Mouse (Mus musculus) layer of hippocampus, adult 18-20 months (tissue): ENCODE measurements at regions not wholly inside any gene's neighbourhood (a gene's known extent, or its start where the extent isn't known, plus 50 kb on each side); places are given as distances from the start of the nearest gene placed in this dataset.

Source experiments
- DNase-seq, 2 experiments: peaks; one replicate each; pipeline ENCODE4 v3.0.0; 2022; ENCODE audit warnings: low spot score in 2 of 2

DNA sequence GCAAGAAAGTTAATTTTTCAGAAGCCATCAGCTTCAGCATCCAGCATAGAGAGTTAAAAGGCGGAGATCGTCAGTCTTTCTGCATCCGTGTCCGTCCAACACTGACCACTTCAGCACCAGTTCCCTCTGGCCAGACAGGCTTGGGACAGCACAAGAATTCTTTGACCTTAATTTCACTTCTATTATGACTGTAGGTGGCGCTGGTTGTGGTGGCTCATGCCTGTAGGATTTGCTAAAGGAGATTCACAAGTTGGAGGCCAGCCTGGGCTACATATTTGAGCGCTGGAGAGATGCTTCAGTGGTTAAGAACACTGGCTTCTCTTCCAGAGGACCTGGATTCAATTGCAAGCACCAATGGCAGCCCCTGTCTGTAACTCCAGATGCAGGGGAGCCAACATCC, 66.0 kb downstream of the Amer2 start:
- DNase-seq, result no peak

DNA sequence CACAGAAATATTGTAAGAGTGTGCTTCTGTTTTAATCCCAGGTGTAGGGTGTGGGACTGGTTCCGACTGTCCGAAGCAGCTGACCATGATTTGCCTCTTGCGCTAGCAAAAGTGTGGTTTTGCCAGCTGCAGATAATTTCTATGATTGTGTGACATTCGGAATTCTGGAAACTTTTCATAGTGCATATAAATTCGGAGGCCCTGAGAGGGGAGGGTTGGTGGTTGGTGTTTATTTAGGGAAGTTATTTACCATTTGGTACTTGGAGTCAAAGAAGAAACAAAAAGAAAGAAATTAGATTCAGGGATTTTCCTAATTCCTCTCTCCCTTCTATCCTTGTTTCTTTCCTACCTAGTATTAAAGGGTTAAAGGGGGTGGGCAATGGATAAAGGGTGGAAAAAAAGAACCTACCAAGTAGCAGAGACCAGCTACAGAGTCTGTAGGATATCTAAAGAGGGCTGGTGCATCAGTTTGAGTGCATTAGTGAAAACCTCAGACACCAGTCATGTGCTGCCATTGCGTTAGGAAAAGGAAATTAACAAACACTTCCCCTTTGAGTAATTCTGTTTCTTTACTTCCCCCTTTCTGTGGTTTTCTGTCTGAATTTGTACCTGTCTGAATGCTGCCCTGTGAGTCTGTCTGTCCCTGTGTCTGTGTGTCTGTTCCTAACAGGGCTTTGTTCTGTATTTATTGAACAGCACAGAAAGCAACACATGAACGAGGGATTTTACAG, 70.9 kb downstream of the Amer2 start:
- no peak for DNase-seq

DNA sequence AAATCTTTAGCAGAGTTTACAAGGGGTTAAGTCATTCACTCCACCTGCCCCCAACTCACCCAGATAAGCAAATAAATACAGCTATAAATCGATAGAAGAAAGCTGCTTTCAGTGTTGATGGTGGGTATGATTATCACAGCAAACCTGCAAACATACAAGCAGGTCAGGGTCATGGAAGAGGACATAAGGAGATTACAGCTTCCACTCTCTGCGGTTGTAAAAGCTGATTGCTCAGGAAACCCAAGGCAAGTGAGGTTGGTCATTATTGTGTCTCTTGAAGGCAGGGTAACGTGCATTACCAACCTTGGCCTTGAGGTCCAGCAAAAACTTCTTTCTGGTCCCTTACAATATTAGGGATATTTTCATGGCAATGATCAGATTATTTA, 71.5 kb downstream of the Amer2 start:
- no peak for DNase-seq

DNA sequence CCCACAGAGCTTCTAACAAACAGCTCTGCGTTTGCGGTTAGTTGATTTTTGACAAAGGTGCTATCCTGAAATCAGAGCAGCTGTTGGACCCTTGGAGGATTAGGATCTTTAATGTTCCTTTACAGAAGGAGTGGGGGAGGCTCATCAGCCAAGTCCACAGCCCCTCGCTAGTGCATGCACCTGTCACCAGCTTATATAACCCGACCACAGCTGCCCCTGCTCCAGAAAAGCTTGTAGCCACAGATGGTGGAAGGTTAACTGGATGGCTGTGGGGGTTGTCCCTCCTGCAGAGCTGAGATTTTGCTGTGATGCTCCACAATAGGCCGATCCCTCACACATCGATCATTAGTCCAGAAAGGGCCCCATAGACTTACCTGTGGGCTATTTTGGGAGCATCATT, 73.0 kb downstream of the Amer2 start:
- DNase-seq, result peak in 1 of 2 experiments; percentile 7

DNA sequence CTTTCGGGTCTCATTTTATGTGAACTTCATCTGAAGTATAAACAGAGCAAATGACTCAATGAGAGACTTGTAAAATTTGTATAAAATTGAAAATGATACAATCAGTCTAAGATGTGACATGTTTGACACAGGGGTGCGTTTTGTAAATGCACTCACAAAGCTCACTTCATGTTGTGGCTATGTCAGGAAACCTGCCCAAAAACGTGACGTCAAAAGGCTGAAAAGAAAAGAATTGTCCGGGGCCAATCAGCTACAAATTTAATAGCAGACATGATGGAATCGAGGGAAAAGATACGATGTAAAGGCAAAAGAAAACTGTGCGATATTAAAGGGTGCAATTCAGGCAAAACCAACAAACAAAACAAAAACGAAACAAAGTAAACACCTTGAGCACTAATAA, 78.2 kb downstream of the Amer2 start:
- no peak for DNase-seq

DNA sequence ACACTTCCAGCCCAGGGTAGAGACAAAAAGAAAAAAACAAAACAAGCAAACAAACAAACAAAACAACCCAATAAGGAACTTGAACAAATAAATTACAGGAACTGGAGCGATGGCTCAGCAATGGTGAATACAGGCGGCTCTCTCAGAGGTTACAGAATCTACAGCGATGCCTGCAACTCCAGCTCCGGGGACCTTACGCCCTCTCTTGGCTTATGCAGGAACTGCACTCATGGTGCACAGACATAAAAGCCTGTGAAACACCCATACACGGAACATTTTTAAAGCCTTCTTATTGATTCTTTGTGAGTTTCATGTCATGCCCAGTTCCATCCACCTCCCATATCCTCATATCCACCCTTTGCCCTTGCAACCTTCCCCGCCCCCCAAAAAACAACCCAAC, 78.6 kb downstream of the Amer2 start:
- DNase-seq, result no peak

DNA sequence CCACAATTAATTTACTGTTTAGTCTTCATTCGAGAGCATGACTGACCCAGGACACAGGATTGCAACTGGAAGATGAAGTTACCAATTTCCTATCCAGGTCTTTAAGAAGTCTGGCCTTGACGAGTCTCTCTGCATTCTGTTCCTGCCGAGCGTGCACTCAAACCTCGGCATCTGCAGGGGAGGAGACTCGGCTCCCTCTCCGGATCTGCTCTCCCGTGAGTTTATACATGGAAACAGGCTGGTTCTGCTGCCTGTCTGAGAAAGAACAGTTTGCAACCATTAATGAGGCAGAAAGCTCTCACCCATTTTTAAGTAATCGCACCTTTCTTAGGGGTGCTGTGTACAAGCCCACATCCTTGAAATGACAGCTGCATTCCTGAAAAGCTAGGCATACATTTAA, 83.7 kb downstream of the Amer2 start:
- DNase-seq, result peak in 1 of 2 experiments; percentile 29

DNA sequence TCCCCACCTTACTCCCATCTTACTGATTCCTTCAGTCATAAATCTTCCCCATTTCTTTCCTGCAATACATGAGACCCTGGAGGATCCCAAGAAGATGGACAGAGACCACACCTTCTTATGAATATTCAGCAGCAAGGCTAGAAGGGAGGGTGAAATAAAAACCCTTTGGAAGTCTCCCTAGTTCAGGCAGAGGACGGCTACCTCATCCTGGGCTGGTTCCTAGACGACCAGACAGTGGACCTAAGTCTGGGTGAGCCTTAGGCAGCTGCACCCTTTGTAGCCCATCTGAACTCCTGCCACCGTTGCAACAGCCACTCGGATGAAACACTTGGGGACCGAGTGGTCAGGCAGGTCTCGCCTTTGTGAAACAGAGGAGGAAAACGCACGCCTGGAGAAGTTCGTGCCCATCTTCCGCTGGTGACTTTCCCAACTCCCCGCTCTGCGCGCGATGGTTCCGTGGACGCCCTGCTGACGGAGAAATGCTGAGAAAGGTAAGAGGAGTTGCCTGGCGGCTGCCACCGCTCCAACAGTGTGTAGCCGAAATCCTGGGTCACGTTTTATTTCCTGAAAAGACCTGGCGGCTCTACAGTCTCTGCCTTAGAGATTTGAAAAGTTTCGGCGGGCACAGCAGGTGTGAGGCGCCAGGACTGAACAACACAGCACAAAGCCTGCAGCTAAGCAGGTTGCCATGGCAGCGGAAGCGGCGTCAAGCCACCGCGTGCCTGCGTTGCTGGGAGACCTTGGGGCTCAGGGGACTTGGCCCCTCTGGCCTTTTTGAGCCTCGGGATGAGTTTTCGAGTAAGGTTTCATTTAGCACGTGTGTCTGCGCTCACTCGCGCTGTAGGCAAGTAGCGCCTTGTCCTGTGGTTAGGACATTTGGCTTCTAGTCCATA, 112.2 kb downstream of the Amer2 start:
- DNase-seq, result peak; percentile 49 to 67

DNA sequence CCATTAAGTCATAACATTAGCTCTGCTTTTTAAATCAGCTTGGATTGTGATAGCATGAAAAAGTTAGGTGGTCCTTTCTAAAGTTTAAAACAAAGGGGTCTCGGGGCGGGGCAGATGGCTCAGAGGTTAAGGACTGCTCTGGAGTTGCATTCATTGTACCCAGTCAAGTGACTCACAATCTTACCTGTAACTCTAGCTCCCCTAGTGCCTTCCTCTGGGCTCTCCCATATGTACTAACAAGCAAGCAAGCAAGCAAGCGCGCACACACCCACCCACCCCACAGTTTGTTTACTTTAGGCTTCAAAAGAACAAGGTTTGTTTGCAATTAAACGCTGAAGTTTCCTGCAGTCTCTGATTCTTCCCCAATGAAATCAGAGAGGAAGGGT, 112.8 kb downstream of the Amer2 start:
- peak in 1 of 2 experiments; percentile 8 for DNase-seq

DNA sequence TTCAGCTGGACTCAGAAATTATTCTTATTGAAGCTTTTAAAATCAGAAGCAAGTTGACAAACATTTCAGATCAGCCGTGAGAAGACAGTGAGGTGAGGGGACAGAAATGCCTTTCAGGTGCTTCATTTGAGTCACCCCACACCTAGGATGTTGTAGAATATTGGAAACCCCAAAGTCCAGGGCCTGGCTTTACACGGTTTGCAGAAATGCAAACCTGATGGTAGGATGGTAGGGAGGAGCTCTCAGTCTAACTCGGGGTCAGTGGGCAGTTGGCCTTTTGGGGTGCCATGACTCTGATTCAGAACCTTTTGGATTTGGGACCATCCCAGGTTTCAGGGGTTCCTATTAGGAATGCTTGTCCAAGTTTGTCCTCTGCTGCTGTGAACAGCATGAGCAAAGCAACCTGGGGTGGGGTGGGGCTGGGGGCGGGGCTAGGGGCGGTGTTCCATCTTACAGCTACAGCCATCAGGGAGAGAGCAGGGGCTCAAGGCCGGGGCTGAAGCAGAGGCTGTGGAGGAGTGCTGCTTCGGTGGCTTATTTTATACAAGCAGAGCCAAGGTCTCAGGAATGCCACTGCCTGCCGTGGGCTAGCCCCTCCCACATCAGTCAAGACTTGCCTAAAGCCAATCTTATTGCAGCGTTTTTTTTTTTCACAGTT, 113.3 kb downstream of the Amer2 start:
- no peak for DNase-seq

DNA sequence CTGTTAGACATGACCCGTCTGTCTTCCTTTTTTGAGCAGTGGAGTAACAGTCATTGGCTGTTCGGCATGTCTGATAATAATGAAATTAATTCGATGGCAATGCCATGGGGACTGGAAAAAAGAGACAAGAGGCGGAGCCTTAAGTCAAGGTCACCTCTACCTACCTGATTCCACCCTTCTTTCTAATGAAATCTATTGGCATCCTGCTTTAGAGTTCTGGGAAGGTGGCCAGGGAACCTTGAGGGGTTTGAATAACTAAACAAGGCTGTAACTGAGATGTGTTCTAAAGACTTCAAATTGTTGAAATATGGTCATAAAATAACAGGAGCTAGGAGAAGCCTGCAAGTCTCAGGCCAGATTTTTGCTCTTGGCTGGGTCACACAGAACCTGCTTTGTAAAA, 116.1 kb downstream of the Amer2 start:
- DNase-seq, result no peak

DNA sequence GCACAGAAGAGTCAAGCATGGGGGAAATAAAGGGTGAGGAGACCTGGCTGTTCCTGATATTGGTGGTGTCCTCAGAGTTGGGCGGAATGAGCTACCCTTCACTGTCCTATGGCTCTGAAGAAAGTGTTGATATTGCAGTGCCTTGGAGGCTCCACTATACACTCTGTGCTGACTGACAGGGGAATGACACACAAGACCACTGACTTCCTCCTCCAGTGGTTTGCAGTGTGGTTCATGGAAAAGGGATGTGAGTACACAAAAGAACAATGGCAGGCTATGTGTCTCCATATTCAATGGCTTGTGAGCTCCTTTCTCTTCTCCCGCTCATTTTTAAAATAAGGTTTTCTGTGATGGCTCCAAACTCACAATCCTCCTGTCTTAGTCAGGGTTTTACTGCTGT, 117.8 kb downstream of the Amer2 start:
- no peak for DNase-seq

DNA sequence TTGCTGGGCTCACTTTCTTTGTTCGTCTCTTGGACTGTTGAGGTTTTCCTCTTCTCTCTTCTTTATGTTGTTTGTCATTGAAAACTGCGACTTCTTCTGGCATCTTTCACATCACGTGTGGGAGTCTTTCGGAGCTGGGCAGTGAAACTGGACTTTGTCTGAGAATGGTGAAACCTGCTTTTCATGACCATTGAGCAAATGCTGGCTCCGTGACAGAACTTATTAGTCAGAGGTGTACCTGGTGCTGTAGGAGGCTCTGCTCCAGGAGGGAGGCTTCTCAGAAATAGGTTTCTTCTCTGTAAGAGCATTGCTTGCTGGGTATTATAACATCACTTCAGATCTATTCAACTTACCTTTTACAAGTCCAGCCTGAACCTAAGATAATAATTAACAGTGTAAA, 122.4 kb downstream of the Amer2 start:
- DNase-seq, result no peak

DNA sequence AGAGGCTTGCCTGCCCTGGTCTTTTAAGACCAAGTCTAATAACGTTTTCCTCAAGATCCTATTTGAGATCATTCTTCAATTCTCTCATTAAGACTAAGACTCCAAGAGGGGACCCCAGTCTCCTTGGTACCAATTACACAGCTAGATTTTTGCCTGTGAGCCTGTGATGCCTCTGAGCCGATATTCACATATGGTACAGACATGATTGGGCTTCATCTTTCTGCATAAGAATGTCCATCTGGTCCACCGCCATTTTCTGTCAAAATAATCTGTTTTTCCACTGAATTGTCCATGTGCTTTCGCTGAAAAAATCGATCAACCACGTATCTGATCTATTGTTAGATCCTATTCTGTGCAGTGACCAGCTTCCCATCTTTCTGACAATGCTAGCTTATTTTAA, 129.5 kb downstream of the Amer2 start:
- DNase-seq, result no peak

DNA sequence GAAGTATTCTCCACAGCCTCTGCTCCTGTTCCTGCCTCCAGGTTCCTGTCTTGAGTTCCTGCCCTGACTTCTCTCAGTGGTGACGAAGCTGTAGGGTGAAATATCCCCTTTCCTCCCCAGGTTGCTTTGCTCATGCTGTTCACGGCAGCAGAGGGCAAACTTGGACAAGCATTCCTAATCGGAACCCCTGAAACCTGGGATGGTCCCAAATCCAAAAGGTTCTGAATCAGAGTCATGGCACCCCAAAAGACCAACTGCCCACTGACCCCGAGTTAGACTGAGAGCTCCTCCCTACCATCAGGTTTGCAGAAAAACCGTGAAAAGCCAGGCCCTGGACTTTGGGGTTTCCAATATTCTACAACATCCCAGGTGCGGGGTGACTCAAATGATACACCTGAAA, 128.7 kb upstream of the Spata13 start:
- DNase-seq, result no peak

DNA sequence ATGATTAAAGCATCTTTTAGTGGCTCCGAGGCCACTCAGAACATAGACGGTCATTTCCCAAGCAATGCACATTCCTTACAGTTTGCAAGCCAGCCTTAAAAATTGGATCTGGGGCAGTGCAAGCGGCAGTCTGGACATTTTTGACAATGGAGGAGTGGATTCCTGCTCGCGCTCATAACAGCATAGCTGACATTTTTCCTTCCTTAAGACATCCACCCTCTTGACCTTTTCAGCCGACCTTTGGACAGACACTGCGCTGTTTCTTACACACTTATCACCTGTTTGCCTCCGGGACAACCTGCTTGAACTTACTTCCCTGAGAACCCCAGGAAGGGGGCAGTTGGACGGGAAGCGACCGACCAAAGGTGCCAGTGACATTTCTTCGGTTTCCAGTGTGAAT, 127.5 kb upstream of the Spata13 start:
- DNase-seq, result no peak

DNA sequence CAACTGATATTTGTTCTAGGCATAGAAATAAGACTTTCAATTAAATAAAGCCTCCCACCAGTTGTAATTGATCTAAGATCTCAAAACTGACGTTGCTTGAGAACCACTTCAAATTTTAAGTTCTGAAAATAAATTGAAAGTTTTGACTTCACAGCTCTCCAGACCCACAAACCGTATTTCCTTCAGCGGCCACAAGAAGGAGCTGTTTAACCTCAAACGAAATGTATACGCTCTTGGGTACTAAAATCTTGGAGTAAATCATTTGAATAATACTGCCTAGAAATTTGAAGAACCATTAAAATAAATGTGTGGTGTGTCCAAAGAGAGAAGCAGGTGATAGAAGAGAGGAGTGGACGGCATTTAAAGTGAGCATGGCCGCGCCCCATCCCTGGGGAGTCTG, 120.2 kb upstream of the Spata13 start:
- peak in 1 of 2 experiments; percentile 49 for DNase-seq

DNA sequence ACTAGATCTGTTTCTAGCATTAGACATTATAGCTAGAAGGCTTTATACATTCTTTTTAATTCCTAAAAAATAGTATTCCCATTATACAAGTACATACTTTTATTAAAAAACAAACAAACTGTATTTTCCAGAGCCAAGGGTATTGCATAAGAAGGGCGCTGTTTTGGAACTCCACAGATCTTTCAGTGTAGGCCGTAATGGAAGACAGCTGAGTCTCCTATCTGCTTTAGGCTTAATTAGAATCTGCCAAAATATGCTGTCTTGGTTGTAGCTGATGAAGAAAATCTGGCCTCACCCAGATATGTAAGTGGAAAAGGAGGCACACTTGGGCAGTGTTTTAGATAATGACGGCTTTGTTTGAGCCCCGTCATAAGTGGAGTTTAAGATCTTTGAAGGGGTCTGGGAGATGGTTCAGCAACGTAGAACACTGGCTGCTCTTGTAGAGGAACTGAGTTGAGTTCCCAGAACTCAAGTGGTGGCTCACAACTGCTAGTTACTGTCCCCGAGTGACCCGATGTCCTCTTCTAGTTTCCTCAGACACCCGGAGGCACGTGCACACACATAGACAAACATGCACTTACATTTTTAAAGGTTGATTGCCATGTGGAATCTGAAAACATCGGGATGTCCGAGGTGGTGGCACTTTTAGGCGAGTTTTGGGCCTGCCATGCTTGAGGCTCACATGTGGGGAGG, 118.6 kb upstream of the Spata13 start:
- peak in 1 of 2 experiments; percentile 25 for DNase-seq

DNA sequence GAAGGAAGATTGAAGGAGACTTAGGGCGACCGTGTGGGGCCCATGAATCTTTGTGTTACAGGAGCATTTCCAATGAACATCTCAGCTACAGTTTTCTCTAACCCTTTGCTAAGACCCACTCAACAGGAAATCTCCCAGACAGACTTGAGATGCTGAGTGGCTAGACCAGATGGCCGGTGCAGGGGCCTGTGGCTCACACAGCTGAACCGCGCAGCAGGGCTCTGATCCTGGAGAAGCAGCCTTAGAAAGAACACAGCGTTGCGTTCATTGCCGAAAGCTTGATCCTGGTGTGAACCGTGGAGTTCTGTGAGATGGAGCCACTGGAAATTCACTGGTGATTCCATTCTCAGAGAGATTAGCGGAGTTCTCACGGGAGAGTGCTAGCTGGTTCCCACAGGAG, 115.9 kb upstream of the Spata13 start:
- DNase-seq, result no peak

DNA sequence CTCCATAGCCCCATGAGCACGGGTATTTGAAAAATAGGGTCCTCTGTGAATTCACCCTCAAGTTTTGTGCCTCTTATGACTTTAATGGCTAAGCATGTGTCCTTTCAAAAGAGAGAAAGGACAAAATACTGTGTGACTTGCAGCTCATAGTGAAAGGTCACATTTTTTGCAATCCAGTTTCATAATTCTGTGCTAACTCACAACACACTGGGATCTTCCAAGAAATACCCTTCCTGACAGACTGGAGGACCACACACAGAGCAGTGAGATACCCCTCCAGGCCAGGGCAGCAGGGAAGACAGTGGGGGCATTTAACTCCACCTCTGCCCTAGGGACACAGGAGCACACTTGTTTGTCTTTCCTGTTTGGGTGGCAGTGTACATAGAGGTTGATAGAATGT, 110.8 kb upstream of the Spata13 start:
- DNase-seq, result no peak

DNA sequence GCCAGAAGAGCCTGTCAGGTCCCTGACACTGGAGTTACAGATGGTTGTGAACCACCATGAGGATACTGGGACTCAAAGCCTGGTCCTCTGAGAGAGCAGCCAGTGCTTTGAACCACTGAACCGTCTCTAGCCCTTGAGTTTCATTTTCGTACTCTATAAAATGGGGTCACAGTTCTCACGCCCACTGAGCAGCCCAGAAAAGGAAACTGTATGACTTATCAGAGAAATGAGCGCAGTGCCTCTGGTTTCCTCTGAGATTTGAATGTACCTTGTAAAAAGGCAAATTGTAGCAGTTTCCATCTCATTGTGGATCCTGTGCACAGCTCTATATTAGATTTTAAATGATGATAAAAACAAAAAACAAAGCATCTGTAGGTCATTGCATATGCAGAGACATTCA, 108.9 kb upstream of the Spata13 start:
- DNase-seq, result no peak
